Mouse (Mus musculus): ENCODE measurements around the gene Prdm16. TPM values are rescaled to one million over a fixed set of nuclear protein-coding genes. Genes with fewer than 3 reads are reported as not detected.

Prdm16 gene
- polyA plus RNA-seq, 1 experiment from 2014 or later: 23.2 TPM

DNA sequence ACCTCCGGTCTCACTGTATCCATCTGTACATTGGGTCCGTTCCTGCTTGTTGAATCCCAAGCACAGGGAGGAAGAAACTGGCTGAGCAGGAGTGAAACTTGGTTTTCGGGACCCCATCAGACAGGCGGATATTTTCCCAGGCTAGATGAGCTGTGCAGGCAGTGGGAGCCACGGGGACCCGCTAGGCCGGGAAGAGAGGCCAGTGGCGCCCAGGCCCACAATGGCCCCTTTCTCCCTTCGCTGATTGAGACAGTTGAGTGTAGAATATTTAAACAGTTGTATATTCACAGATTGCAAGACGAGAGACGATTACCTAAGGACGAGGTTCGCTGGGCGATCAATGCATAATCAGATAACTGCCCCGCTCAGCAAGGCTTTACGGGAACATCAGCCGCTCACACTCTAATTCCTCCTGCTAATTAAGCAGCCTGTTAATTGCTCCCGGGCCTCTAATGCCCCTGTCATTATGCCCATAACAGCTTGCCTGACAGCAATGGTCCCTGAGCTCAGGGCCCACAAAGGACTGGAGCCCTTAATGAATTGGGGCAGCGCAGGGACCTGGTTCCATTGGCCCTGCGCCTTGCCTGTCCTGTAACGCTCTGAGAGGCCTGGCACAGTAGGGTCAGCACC lies 54.0 kb downstream of the Prdm16 start:
- Histone ChIP-seq H3K4me3 (replicated peaks; ENCODE audit: low read length) (no peak overlapping the region), H3K36me3 (ENCODE audit: control insufficient read depth, insufficient read depth, low read length) (no peaks in the 10 kb centered on the region), H3K4me2 (ENCODE audit: low read depth, low read length) (no peak overlapping the region), H3K9ac (ENCODE audit: low read length) (0 out of 2 replicates have a peak overlapping the region, but pooled peaks have one; percentile 5), H3K27me3 (ENCODE audit: control insufficient read depth, insufficient read depth, low read length) (no peaks in the 10 kb centered on the region), H3K9me3 (replicated peaks; ENCODE audit: control insufficient read depth, low read length) (no peaks in the 10 kb centered on the region), H3K4me1 (ENCODE audit: control insufficient read depth, insufficient read depth, low read length) (peaks cover 23% of the 10 kb centered on the region), H3K27ac (ENCODE audit: low read length) (no peak overlapping the region)
- ATAC-seq (ENCODE audit: insufficient read depth, low FRiP score): no peak
- 81% methylated on average over 21 of the region's 21 CpGs for WGBS

DNA sequence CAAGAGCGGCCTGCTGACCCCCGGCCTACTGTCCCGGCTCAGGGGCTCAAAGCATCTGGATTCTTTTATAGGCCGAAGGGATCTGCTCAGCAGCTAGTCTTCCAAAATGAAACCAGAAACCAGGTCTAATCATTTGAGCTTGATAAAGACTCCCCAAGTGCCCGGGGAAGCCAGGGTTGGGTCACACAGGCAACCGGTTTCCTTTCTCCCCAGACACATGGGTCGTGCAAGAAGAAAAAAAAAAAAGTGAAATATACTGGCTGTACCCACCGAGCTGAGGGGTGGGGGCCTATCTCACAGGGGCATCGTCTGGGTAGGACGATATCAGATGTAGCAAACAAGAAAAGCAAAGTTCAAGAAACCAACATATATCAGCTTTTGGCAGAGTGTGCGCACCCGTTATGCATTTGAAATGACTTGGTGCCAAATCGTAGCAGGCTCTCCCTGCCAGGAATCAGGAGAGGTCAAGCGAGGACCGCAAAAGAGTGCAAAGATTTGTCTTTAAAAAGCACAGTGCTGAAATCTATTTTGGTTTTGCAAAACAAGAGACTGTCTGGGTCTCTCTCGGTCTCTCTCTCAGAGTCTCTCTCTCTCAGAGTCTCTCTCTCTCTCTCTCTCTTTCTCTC lies 55.3 kb downstream of the Prdm16 start:
- no peak overlapping the region for H3K4me3 ChIP-seq (replicated peaks; ENCODE audit: low read length)

DNA sequence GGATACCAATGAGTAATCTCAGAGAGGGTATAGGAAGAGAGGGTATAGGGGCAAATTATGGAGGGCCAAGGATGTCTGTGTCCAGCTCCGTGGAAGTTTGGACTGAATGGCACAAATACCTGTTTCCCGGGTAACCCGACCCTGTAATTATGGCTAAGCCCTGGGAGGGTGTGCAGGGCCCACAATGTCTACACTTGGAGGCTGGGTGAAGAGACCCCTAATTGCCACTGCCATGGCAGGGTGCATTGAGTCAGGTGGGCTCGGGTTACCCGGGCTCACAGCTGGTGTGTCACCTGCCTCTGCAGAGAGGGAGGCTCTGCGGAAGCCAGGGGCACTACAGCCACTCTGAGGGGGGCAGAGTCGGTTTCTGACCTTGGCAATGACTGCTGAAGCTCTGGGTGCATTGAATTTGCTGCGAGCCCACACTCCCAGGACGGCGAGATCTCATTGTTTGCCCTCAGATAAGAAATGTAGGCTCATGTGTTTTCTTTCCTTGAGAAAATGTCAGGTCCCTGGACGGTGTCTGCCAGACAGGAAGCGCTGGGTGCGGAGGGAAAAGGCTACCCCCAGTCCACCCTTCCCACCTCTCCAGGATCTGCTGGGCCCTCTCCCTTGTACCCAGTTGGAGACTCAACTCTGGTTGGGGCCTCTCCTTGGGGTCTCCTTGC lies 62.3 kb downstream of the Prdm16 start:
- Histone ChIP-seq H3K4me1 (ENCODE audit: control insufficient read depth, insufficient read depth, low read length) (0 out of 2 replicates have a peak, but pooled peaks cover 8% of the 10 kb centered on the region), H3K27ac (ENCODE audit: low read length) (peak overlapping the region; percentile 73), H3K9me3 (replicated peaks; ENCODE audit: control insufficient read depth, low read length) (no peaks in the 10 kb centered on the region), H3K4me3 (replicated peaks; ENCODE audit: low read length) (no peak overlapping the region), H3K4me2 (ENCODE audit: low read depth, low read length) (no peak overlapping the region), H3K27me3 (ENCODE audit: control insufficient read depth, insufficient read depth, low read length) (no peaks in the 10 kb centered on the region), H3K36me3 (ENCODE audit: control insufficient read depth, insufficient read depth, low read length) (no peaks in the 10 kb centered on the region), H3K9ac (ENCODE audit: low read length) (0 out of 2 replicates have a peak overlapping the region, but pooled peaks have one; percentile 28)
- WGBS: 50% methylated on average over 13 of the region's 13 CpGs
- ATAC-seq (ENCODE audit: insufficient read depth, low FRiP score): peak; percentile 61; the same call in 1 of the 2 replicates

More for the DNA sequence above, 55.3 kb downstream of the Prdm16 start:
- 55% methylated on average over 16 of the region's 16 CpGs for WGBS
- Histone ChIP-seq H3K9me3 (replicated peaks; ENCODE audit: control insufficient read depth, low read length) (no peaks in the 10 kb centered on the region), H3K9ac (ENCODE audit: low read length) (no peak overlapping the region), H3K36me3 (ENCODE audit: control insufficient read depth, insufficient read depth, low read length) (no peaks in the 10 kb centered on the region), H3K4me2 (ENCODE audit: low read depth, low read length) (no peak overlapping the region), H3K27me3 (ENCODE audit: control insufficient read depth, insufficient read depth, low read length) (no peaks in the 10 kb centered on the region), H3K4me1 (ENCODE audit: control insufficient read depth, insufficient read depth, low read length) (peaks cover 13% of the 10 kb centered on the region), H3K27ac (ENCODE audit: low read length) (no peak overlapping the region)
- no peak for ATAC-seq (ENCODE audit: insufficient read depth, low FRiP score)

DNA sequence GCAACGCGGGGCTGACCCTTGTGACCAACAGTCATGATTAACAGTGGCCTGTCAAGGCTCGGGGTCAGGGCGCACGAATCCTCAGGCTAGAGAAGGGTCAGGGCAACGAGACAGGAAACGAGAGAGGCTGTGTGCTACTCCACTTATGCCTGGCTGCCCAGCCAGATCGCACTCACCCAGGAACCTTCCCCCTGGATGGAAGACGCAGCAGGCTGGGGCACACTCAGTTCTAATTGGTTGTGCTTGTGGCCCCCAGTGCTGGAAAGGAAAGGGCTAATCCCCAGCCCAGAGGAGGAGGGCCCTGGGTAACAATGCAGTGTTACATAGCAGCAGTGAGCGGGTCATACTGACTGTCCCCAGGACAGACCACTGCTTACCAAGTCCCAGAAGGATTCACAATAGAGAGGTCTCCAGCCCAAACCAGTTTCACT lies 66.2 kb downstream of the Prdm16 start:
- Histone ChIP-seq H3K27me3 (ENCODE audit: control insufficient read depth, insufficient read depth, low read length) (no peaks in the 10 kb centered on the region), H3K4me2 (ENCODE audit: low read depth, low read length) (no peak overlapping the region), H3K9me3 (replicated peaks; ENCODE audit: control insufficient read depth, low read length) (no peaks in the 10 kb centered on the region), H3K4me3 (replicated peaks; ENCODE audit: low read length) (no peak overlapping the region), H3K4me1 (ENCODE audit: control insufficient read depth, insufficient read depth, low read length) (peaks cover 17% of the 10 kb centered on the region), H3K27ac (ENCODE audit: low read length) (no peak overlapping the region), H3K36me3 (ENCODE audit: control insufficient read depth, insufficient read depth, low read length) (no peaks in the 10 kb centered on the region), H3K9ac (ENCODE audit: low read length) (no peak overlapping the region)
- WGBS: 31% methylated on average over 10 of the region's 10 CpGs
- ATAC-seq (ENCODE audit: insufficient read depth, low FRiP score): no peak

DNA sequence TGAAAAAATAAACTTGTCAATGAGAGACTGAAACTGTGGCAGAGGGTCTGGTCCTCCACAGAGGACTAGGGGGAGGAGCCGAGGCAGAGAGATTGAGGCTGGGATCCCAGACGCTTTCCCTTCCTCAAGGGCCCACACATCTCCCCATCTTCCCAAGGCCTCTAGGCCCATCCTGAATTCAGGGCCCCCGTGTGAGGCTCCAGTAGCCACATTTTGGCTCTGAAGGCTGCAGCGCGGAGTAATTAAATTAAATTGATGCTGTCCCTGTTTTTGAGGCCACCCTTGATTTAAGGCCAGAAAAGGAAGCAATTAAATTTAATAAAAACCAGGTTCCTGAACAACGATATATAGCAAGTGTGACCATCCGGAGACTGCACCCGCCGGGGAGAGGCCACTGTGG lies 66.8 kb downstream of the Prdm16 start:
- Histone ChIP-seq H3K4me3 (replicated peaks; ENCODE audit: low read length) (no peak overlapping the region), H3K9me3 (replicated peaks; ENCODE audit: control insufficient read depth, low read length) (no peaks in the 10 kb centered on the region), H3K36me3 (ENCODE audit: control insufficient read depth, insufficient read depth, low read length) (no peaks in the 10 kb centered on the region), H3K27ac (ENCODE audit: low read length) (no peak overlapping the region), H3K4me1 (ENCODE audit: control insufficient read depth, insufficient read depth, low read length) (peaks cover 17% of the 10 kb centered on the region), H3K9ac (ENCODE audit: low read length) (no peak overlapping the region), H3K4me2 (ENCODE audit: low read depth, low read length) (no peak overlapping the region), H3K27me3 (ENCODE audit: control insufficient read depth, insufficient read depth, low read length) (no peaks in the 10 kb centered on the region)
- 73% methylated on average over 9 of the region's 9 CpGs for WGBS
- ATAC-seq (ENCODE audit: insufficient read depth, low FRiP score): no peak

DNA sequence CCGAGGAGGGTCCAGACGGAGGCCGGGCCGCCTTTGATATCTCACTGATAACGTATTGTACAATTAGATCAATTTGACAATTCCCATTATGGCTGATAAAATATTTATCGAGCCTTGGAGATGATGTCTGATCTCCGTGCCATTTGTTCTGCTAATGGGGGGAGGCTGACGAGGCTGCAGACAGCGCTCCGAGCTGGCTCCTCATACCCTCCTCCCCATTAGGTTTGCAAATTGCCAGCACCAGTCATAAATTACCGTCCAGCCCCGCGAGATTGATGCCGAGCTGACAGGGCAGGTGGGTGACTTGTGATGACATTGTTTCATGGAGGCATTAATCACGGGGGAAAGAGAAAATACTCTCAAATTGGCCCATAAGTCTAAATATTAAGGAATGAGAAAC lies 67.9 kb downstream of the Prdm16 start:
- no peaks in the 10 kb centered on the region for H3K27me3 ChIP-seq (ENCODE audit: control insufficient read depth, insufficient read depth, low read length)
- H3K4me1 ChIP-seq (ENCODE audit: control insufficient read depth, insufficient read depth, low read length): peaks cover 11% of the 10 kb centered on the region
- H3K9ac ChIP-seq (ENCODE audit: low read length): no peak overlapping the region
- 37% methylated on average over 15 of the region's 15 CpGs for WGBS
- H3K36me3 ChIP-seq (ENCODE audit: control insufficient read depth, insufficient read depth, low read length): no peaks in the 10 kb centered on the region
- no peak overlapping the region for H3K4me3 ChIP-seq (replicated peaks; ENCODE audit: low read length)
- no peaks in the 10 kb centered on the region for H3K9me3 ChIP-seq (replicated peaks; ENCODE audit: control insufficient read depth, low read length)
- ATAC-seq (ENCODE audit: insufficient read depth, low FRiP score): no peak
- no peak overlapping the region for H3K27ac ChIP-seq (ENCODE audit: low read length)
- no peak overlapping the region for H3K4me2 ChIP-seq (ENCODE audit: low read depth, low read length)

DNA sequence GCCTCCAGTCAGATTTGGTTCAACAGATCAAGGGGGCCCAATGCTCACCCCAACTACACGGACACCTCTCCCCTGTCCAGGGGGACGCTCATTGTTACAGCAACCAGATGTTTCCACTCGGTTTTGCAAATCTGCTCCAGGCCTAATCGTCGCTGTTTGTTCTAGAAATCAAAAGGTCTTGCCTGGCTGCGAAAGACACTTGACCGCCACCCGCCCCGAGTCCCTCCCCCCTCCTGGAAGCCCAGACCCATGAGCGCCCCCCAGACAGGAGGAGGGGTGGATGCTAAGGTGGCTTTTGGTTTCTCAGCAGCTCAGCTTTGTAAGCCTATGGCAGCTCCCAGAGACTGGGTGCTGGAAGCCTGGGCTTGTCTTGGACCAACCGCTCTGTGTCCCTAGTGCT lies 68.7 kb downstream of the Prdm16 start:
- Histone ChIP-seq H3K27me3 (ENCODE audit: control insufficient read depth, insufficient read depth, low read length) (no peaks in the 10 kb centered on the region), H3K9ac (ENCODE audit: low read length) (0 out of 2 replicates have a peak overlapping the region, but pooled peaks have one; percentile 6), H3K4me3 (replicated peaks; ENCODE audit: low read length) (no peak overlapping the region), H3K4me2 (ENCODE audit: low read depth, low read length) (no peak overlapping the region), H3K4me1 (ENCODE audit: control insufficient read depth, insufficient read depth, low read length) (peaks cover 8% of the 10 kb centered on the region), H3K27ac (ENCODE audit: low read length) (no peak overlapping the region), H3K36me3 (ENCODE audit: control insufficient read depth, insufficient read depth, low read length) (no peaks in the 10 kb centered on the region), H3K9me3 (replicated peaks; ENCODE audit: control insufficient read depth, low read length) (no peaks in the 10 kb centered on the region)
- ATAC-seq (ENCODE audit: insufficient read depth, low FRiP score): no peak
- 33% methylated on average over 11 of the region's 11 CpGs for WGBS

DNA sequence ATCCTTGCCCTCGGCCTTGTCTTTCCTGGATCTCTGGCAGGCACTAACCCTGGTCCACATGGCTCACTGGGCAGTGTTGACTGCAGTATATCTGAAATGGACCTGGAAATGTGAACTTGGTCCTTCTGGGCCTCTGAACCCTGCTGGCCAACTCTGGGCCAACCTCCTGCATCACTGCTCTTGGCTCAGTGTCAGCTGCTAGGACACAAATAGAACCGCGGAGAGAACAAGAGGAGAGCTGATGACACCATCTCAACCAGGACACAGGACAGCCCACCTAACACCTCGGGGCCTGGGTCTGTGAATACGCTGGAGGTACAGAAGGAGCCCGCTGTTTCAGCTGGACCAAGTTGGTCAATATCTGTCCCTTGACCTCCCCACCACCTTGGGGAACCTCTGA lies 73.5 kb downstream of the Prdm16 start:
- Histone ChIP-seq H3K27me3 (ENCODE audit: control insufficient read depth, insufficient read depth, low read length) (no peaks in the 10 kb centered on the region), H3K9me3 (replicated peaks; ENCODE audit: control insufficient read depth, low read length) (no peaks in the 10 kb centered on the region), H3K27ac (ENCODE audit: low read length) (no peak overlapping the region), H3K4me3 (replicated peaks; ENCODE audit: low read length) (no peak overlapping the region), H3K9ac (ENCODE audit: low read length) (no peak overlapping the region), H3K4me1 (ENCODE audit: control insufficient read depth, insufficient read depth, low read length) (peaks cover 7% of the 10 kb centered on the region), H3K4me2 (ENCODE audit: low read depth, low read length) (no peak overlapping the region), H3K36me3 (ENCODE audit: control insufficient read depth, insufficient read depth, low read length) (no peaks in the 10 kb centered on the region)
- no peak for ATAC-seq (ENCODE audit: insufficient read depth, low FRiP score)
- WGBS: 89% methylated on average over 6 of the region's 6 CpGs

DNA sequence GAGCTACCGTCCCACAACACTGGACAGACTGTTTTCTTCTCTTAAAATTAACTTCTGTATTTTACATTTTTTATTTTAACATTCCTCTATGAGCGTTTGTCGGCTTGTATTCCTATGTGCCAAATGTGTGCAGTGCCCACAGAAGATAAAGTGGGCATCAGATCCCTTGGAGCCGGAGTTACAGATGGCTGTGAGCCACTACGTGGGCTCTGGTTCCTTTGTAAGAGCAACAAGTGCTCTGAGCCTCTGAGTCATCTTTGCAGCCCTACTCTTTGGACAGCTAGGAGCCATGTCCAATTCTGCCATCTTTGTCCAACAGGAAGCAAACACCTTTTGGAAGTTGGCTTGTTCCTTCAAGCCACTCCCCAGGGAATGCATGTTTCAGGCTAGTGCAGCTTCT lies 78.6 kb downstream of the Prdm16 start:
- Histone ChIP-seq H3K27ac (ENCODE audit: low read length) (no peak overlapping the region), H3K4me2 (ENCODE audit: low read depth, low read length) (no peak overlapping the region), H3K27me3 (ENCODE audit: control insufficient read depth, insufficient read depth, low read length) (no peaks in the 10 kb centered on the region), H3K36me3 (ENCODE audit: control insufficient read depth, insufficient read depth, low read length) (no peaks in the 10 kb centered on the region), H3K4me1 (ENCODE audit: control insufficient read depth, insufficient read depth, low read length) (peaks cover 7% of the 10 kb centered on the region), H3K9me3 (replicated peaks; ENCODE audit: control insufficient read depth, low read length) (no peaks in the 10 kb centered on the region), H3K9ac (ENCODE audit: low read length) (no peak overlapping the region), H3K4me3 (replicated peaks; ENCODE audit: low read length) (no peak overlapping the region)
- ATAC-seq (ENCODE audit: insufficient read depth, low FRiP score): no peak
- WGBS: 92% methylated on average over 5 of the region's 5 CpGs
